Mouse (Mus musculus) lung, adult 2 months (tissue): ENCODE data around the gene Rsbn1l.

ENCODE experiments used
- CTCF ChIP-seq: fragments of 200-500 bp; IDR thresholded peaks from 2 replicates; pipeline ENCODE4 v1.5.1; 2011; ENCODE audit warnings: mild to moderate bottlenecking, low read length, control low read depth; ENCODE audit not compliant: insufficient read depth
- POLR2A ChIP-seq: fragments of 200-500 bp; IDR thresholded peaks from 2 replicates; pipeline ENCODE4 v1.6.1; 2011; ENCODE audit warnings: low read depth, mild to moderate bottlenecking, control low read depth, low read length, borderline replicate concordance; ENCODE audit errors: extremely low read depth

GRCm38 (mm10) chr5:20938523-20938922 lies 17.7 kb downstream of the Rsbn1l start:
- TF ChIP-seq POLR2A (no peak), CTCF (no peak)
